Mouse (Mus musculus): ENCODE results near the gene Zfp385c. TPM values are rescaled to one million over a fixed set of nuclear protein-coding genes. Genes with fewer than 3 reads are reported as not detected.

Zfp385c gene
- polyA plus RNA-seq, 2 experiments, result not detected

DNA sequence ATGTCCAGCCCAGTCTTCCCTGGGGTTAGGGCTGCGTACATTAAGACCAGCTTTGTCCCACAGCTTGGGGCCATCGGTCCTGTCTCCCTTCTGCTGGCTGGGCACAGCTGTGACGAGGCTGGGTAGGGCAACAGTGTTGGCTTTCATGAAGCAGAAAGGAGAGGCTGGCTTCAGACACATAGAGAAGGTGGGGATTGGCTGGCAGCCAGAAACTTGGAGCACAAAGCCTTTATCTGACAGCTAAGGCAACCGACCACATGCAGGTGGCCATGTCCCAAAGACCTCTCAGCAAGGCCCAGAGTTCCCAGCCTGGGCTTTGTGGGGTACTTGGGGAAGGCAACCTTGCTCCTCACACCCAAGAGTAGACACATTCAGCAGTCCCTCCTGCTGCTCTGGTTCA is 110.5 kb downstream of the Zfp385c start:
- peaks cover 41% of the 10 kb centered on the region for H3K36me3 ChIP-seq (replicated peaks; ENCODE audit: control insufficient read depth, insufficient read depth, low read depth)
- H3K4me2 ChIP-seq (ENCODE audit: low read depth), result no peak overlapping the region
- DNase-seq (ENCODE audit: low read depth in 3 of 3, low spot score in 3 of 3) (no peak), ATAC-seq (ENCODE audit: insufficient read depth) (no peak)
- H3K4me1 ChIP-seq (replicated peaks; ENCODE audit: control insufficient read depth in 2 of 2, insufficient read depth in 2 of 2, low read length in 1 of 2), result no peaks in the 10 kb centered on the region
- 66% methylated on average over 4 of the region's 4 CpGs for WGBS (ENCODE audit: insufficient replicate concordance)
- no peaks in the 10 kb centered on the region for H3K27me3 ChIP-seq (ENCODE audit: control insufficient read depth, insufficient read depth, low read length)
- no peak overlapping the region for H3K4me3 ChIP-seq (ENCODE audit: insufficient read depth in 1 of 2, low read depth in 2 of 2, low read length in 2 of 2)
- no peak overlapping the region for H3K9ac ChIP-seq (replicated peaks)
- TF ChIP-seq EP300 (IDR thresholded peaks at IDR 0.05; ENCODE audit: low read depth) (no peak), CTCF (IDR thresholded peaks at IDR 0.05; ENCODE audit: low read depth) (no peak)
- no peak overlapping the region for H3K27ac ChIP-seq
- no peaks in the 10 kb centered on the region for H3K9me3 ChIP-seq (ENCODE audit: control insufficient read depth, low read length)

DNA sequence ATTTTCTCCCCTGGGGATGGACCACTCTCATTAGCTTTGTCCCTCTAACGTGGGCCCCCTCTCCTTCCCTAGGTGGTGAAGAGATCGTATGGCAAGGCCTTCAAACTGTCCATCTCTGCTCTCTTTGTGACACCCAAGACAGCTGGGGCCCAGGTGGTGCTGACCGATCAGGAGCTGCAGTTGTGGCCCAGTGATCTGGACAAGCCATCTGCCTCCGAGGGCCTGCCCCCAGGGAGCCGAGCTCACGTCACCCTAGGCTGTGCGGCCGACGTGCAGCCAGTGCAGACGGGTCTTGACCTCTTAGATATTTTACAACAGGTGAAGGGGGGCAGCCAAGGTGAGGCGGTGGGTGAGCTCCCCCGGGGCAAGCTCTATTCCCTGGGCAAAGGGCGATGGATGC is 112.0 kb downstream of the Zfp385c start:
- H3K36me3 ChIP-seq (replicated peaks; ENCODE audit: control insufficient read depth, insufficient read depth, low read depth), result peaks cover 28% of the 10 kb centered on the region
- WGBS (ENCODE audit: insufficient replicate concordance), result 79% methylated on average over 13 of the region's 13 CpGs
- no peak for TF ChIP-seq CTCF (IDR thresholded peaks at IDR 0.05; ENCODE audit: low read depth)
- no peak for TF ChIP-seq EP300 (IDR thresholded peaks at IDR 0.05; ENCODE audit: low read depth)

DNA sequence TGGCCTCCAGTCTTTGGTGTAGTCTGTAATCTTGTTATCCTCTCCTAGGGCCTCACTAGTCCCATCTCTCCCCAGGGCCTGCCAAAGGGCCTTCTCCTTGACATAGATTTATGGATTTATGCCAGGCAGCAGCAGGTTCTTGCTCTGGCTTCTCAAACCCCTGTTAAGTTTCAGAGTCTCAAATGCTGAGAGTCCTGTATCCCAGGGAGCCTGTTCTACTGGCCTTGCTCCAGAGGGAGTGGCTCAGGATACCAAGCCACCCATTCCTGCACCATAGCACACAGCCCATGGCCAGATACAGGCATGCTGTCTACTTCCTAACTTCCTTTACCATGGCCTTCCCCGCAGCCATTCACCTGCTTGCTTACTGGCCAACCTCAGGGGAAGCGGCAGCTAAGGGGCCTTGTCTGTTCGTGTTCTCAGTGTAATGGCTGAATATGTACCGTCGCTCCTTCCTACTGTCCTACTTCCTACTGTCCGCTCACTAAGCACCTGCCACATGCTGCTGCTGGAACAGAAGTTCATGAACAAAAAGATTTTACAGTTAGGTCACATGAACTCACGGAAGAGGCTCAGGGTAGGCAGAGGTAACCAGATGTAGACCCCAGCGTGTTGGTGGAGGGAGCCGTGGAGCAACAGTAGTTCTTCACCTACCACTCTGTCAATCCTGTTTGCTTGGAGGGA is 113.0 kb downstream of the Zfp385c start:
- H3K27ac ChIP-seq, result no peak overlapping the region
- ATAC-seq (ENCODE audit: insufficient read depth) (no peak), DNase-seq (ENCODE audit: low read depth in 3 of 3, low spot score in 3 of 3) (no peak)
- peaks cover 6 to 7% of the 10 kb centered on the region in 2 experiments; a peak in 3 of 4 replicates for H3K4me1 ChIP-seq (replicated peaks; ENCODE audit: control insufficient read depth in 2 of 2, insufficient read depth in 2 of 2, low read length in 1 of 2)
- H3K9me3 ChIP-seq (ENCODE audit: control insufficient read depth, low read length), result no peaks in the 10 kb centered on the region
- WGBS (ENCODE audit: insufficient replicate concordance), result 84% methylated on average over 9 of the region's 9 CpGs
- no peaks in the 10 kb centered on the region for H3K27me3 ChIP-seq (ENCODE audit: control insufficient read depth, insufficient read depth, low read length)
- H3K4me2 ChIP-seq (ENCODE audit: low read depth), result no peak overlapping the region
- no peak overlapping the region for H3K9ac ChIP-seq (replicated peaks)
- H3K36me3 ChIP-seq (replicated peaks; ENCODE audit: control insufficient read depth, insufficient read depth, low read depth), result peaks cover 18% of the 10 kb centered on the region
- TF ChIP-seq EP300 (IDR thresholded peaks at IDR 0.05; ENCODE audit: low read depth), result no peak
- TF ChIP-seq CTCF (IDR thresholded peaks at IDR 0.05; ENCODE audit: low read depth), result no peak
- no peak overlapping the region for H3K4me3 ChIP-seq (ENCODE audit: insufficient read depth in 1 of 2, low read depth in 2 of 2, low read length in 2 of 2)

More for the DNA sequence above, 112.0 kb downstream of the Zfp385c start:
- DNase-seq (ENCODE audit: low read depth in 3 of 3, low spot score in 3 of 3) (no peak), ATAC-seq (ENCODE audit: insufficient read depth) (no peak)
- Histone ChIP-seq H3K4me3 (ENCODE audit: insufficient read depth in 1 of 2, low read depth in 2 of 2, low read length in 2 of 2) (no peak overlapping the region), H3K9me3 (ENCODE audit: control insufficient read depth, low read length) (no peaks in the 10 kb centered on the region), H3K27me3 (ENCODE audit: control insufficient read depth, insufficient read depth, low read length) (no peaks in the 10 kb centered on the region), H3K4me1 (replicated peaks; ENCODE audit: control insufficient read depth in 2 of 2, insufficient read depth in 2 of 2, low read length in 1 of 2) (peaks cover 5 to 6% of the 10 kb centered on the region in 2 experiments; a peak in 3 of 4 replicates), H3K27ac (no peak overlapping the region), H3K4me2 (ENCODE audit: low read depth) (no peak overlapping the region), H3K9ac (replicated peaks) (no peak overlapping the region)

- no peak for DNase-seq (ENCODE audit: low read depth in 3 of 3, low spot score in 3 of 3)
- ATAC-seq (ENCODE audit: insufficient read depth), result no peak
- Histone ChIP-seq H3K4me3 (ENCODE audit: insufficient read depth in 1 of 2, low read depth in 2 of 2, low read length in 2 of 2) (no peak overlapping the region), H3K4me1 (replicated peaks; ENCODE audit: control insufficient read depth in 2 of 2, insufficient read depth in 2 of 2, low read length in 1 of 2) (peaks cover 6 to 7% of the 10 kb centered on the region in 2 experiments; a peak in 3 of 4 replicates), H3K9me3 (ENCODE audit: control insufficient read depth, low read length) (no peaks in the 10 kb centered on the region), H3K4me2 (ENCODE audit: low read depth) (no peak overlapping the region), H3K36me3 (replicated peaks; ENCODE audit: control insufficient read depth, insufficient read depth, low read depth) (peaks cover 8% of the 10 kb centered on the region), H3K27ac (no peak overlapping the region), H3K9ac (replicated peaks) (no peak overlapping the region), H3K27me3 (ENCODE audit: control insufficient read depth, insufficient read depth, low read length) (no peaks in the 10 kb centered on the region)
- 64% methylated on average over 8 of the region's 8 CpGs for WGBS (ENCODE audit: insufficient replicate concordance)
- no peak for TF ChIP-seq CTCF (IDR thresholded peaks at IDR 0.05; ENCODE audit: low read depth)
- TF ChIP-seq EP300 (IDR thresholded peaks at IDR 0.05; ENCODE audit: low read depth), result no peak
These were observed 114.2 kb downstream of the Zfp385c start for GRCm38 (mm10) chr11:100577852-100578599.

Other genes starting within 250 kb of the Zfp385c start
- gene Klhl11, start 219.7 kb downstream of the Zfp385c start, polyA plus RNA-seq (2012; rRNA removed), result 0.90 and 1.2 TPM in 2 replicates
- gene Klhl11, start 219.7 kb downstream of the Zfp385c start, polyA plus RNA-seq (2014; fragmentation: Nextera tagmentation; extraction: Ambion mirVana), result 1.8 and 2.2 TPM in 2 replicates
- 35.5 and 45.9 TPM in 2 replicates for gene Acly, start 164.5 kb downstream of the Zfp385c start, polyA plus RNA-seq (2012; rRNA removed)
- gene Acly, start 164.5 kb downstream of the Zfp385c start, polyA plus RNA-seq (2014; fragmentation: Nextera tagmentation; extraction: Ambion mirVana), result 68.2 and 76.7 TPM in 2 replicates
- 0.01 and 0.03 TPM in 2 replicates for gene Ttc25, start 146.8 kb downstream of the Zfp385c start, polyA plus RNA-seq (2012; rRNA removed)
- 0.13 and 0.19 TPM in 2 replicates for gene Ttc25, start 146.8 kb downstream of the Zfp385c start, polyA plus RNA-seq (2014; fragmentation: Nextera tagmentation; extraction: Ambion mirVana)
- gene Cnp, start 117.6 kb downstream of the Zfp385c start, polyA plus RNA-seq (2012; rRNA removed), result 5.2 and 6.3 TPM in 2 replicates
- 10.0 and 12.0 TPM in 2 replicates for gene Cnp, start 117.6 kb downstream of the Zfp385c start, polyA plus RNA-seq (2014; fragmentation: Nextera tagmentation; extraction: Ambion mirVana)
- 15.0 and 15.5 TPM in 2 replicates for gene Nkiras2, start 73.2 kb downstream of the Zfp385c start, polyA plus RNA-seq (2012; rRNA removed)
- gene Nkiras2, start 73.2 kb downstream of the Zfp385c start, polyA plus RNA-seq (2014; fragmentation: Nextera tagmentation; extraction: Ambion mirVana), result 16.8 and 17.0 TPM in 2 replicates
- 40.6 and 61.7 TPM in 2 replicates for gene Dnajc7, start 72.3 kb downstream of the Zfp385c start, polyA plus RNA-seq (2012; rRNA removed)
- 13.4 and 15.1 TPM in 2 replicates for gene Dnajc7, start 72.3 kb downstream of the Zfp385c start, polyA plus RNA-seq (2014; fragmentation: Nextera tagmentation; extraction: Ambion mirVana)
- 1.5 and 1.6 TPM in 2 replicates for gene Dhx58, start 11.8 kb upstream of the Zfp385c start, polyA plus RNA-seq (2012; rRNA removed)
- gene Dhx58, start 11.8 kb upstream of the Zfp385c start, polyA plus RNA-seq (2014; fragmentation: Nextera tagmentation; extraction: Ambion mirVana), result 1.3 and 1.7 TPM in 2 replicates
- 13.0 and 13.8 TPM in 2 replicates for gene Kat2a, start 20.0 kb upstream of the Zfp385c start, polyA plus RNA-seq (2012; rRNA removed)
- gene Kat2a, start 20.0 kb upstream of the Zfp385c start, polyA plus RNA-seq (2014; fragmentation: Nextera tagmentation; extraction: Ambion mirVana), result 12.7 and 14.6 TPM in 2 replicates
- gene Hspb9, start 21.4 kb upstream of the Zfp385c start, polyA plus RNA-seq (2012; rRNA removed), result not detected in 2 replicates
- gene Hspb9, start 21.4 kb upstream of the Zfp385c start, polyA plus RNA-seq (2014; fragmentation: Nextera tagmentation; extraction: Ambion mirVana), result 0.14 TPM in 1 of 2 replicates, not detected in the other
- 109 and 127 TPM in 2 replicates for gene Rab5c, start 45.8 kb upstream of the Zfp385c start, polyA plus RNA-seq (2012; rRNA removed)
- 57.4 and 59.9 TPM in 2 replicates for gene Rab5c, start 45.8 kb upstream of the Zfp385c start, polyA plus RNA-seq (2014; fragmentation: Nextera tagmentation; extraction: Ambion mirVana)
- 0.02 TPM in 1 of 2 replicates, not detected in the other for gene Kcnh4, start 67.5 kb upstream of the Zfp385c start, polyA plus RNA-seq (2012; rRNA removed)
- gene Kcnh4, start 67.5 kb upstream of the Zfp385c start, polyA plus RNA-seq (2014; fragmentation: Nextera tagmentation; extraction: Ambion mirVana), result not detected in 2 replicates
- not detected in 2 replicates for gene Hcrt, start 70.5 kb upstream of the Zfp385c start, polyA plus RNA-seq (2012; rRNA removed)
- gene Hcrt, start 70.5 kb upstream of the Zfp385c start, polyA plus RNA-seq (2014; fragmentation: Nextera tagmentation; extraction: Ambion mirVana), result not detected in 2 replicates
- gene Ghdc, start 78.5 kb upstream of the Zfp385c start, polyA plus RNA-seq (2012; rRNA removed), result 2.2 and 2.3 TPM in 2 replicates
- 0.76 and 0.77 TPM in 2 replicates for gene Ghdc, start 78.5 kb upstream of the Zfp385c start, polyA plus RNA-seq (2014; fragmentation: Nextera tagmentation; extraction: Ambion mirVana)
- 10.6 and 12.4 TPM in 2 replicates for gene Stat5b, start 158.3 kb upstream of the Zfp385c start, polyA plus RNA-seq (2012; rRNA removed)
- 16.4 and 19.3 TPM in 2 replicates for gene Stat5b, start 158.3 kb upstream of the Zfp385c start, polyA plus RNA-seq (2014; fragmentation: Nextera tagmentation; extraction: Ambion mirVana)
- 7.8 and 8.5 TPM in 2 replicates for gene Stat5a, start 166.9 kb upstream of the Zfp385c start, polyA plus RNA-seq (2012; rRNA removed)
- gene Stat5a, start 166.9 kb upstream of the Zfp385c start, polyA plus RNA-seq (2014; fragmentation: Nextera tagmentation; extraction: Ambion mirVana), result 7.2 and 8.6 TPM in 2 replicates
- gene Stat3, start 247.1 kb upstream of the Zfp385c start, polyA plus RNA-seq (2012; rRNA removed), result 15.0 and 17.7 TPM in 2 replicates
- 27.2 and 27.4 TPM in 2 replicates for gene Stat3, start 247.1 kb upstream of the Zfp385c start, polyA plus RNA-seq (2014; fragmentation: Nextera tagmentation; extraction: Ambion mirVana)

Data from liver, embryonic 14.5 days (tissue).